Mouse (Mus musculus): ENCODE data around the gene Lypd3. TPM values are rescaled to one million over a fixed set of nuclear protein-coding genes. Genes with fewer than 3 reads are reported as not detected.

Lypd3 gene
- total RNA-seq, 1 experiment: 0.13 TPM

Other genes with a start within 250 kb of the Lypd3 start
- 25.7 and 35.7 TPM in 2 replicates for gene Smg9, start 236.9 kb upstream of the Lypd3 start, total RNA-seq (2012; rRNA removed)
- gene Irgc1, start 184.3 kb upstream of the Lypd3 start, total RNA-seq (2012; rRNA removed): 0.16 TPM in 1 of 2 replicates, not detected in the other
- gene Plaur, start 174.1 kb upstream of the Lypd3 start, total RNA-seq (2012; rRNA removed): 99.5 and 118 TPM in 2 replicates
- gene Cadm4, start 154.5 kb upstream of the Lypd3 start, total RNA-seq (2012; rRNA removed): 10.8 and 21.4 TPM in 2 replicates
- gene Zfp428, start 129.5 kb upstream of the Lypd3 start, total RNA-seq (2012; rRNA removed): 94.1 and 114 TPM in 2 replicates
- gene AC161166.1, start 124.1 kb upstream of the Lypd3 start, total RNA-seq (2012; rRNA removed): 1.2 and 1.6 TPM in 2 replicates
- 6.2 and 6.4 TPM in 2 replicates for gene Irgq, start 105.9 kb upstream of the Lypd3 start, total RNA-seq (2012; rRNA removed)
- gene Pinlyp, start 90.4 kb upstream of the Lypd3 start, total RNA-seq (2012; rRNA removed): 0.58 TPM in 1 of 2 replicates, not detected in the other
- 69.7 and 144 TPM in 2 replicates for gene Xrcc1, start 90.3 kb upstream of the Lypd3 start, total RNA-seq (2012; rRNA removed)
- gene Ethe1, start 49.0 kb upstream of the Lypd3 start, total RNA-seq (2012; rRNA removed): 14.3 and 14.7 TPM in 2 replicates
- 0.22 TPM in 1 of 2 replicates, not detected in the other for gene Zfp575, start 48.9 kb upstream of the Lypd3 start, total RNA-seq (2012; rRNA removed)
- gene Phldb3, start 25.8 kb upstream of the Lypd3 start, total RNA-seq (2012; rRNA removed): 1.5 and 1.8 TPM in 2 replicates
- gene Tex101, start 40.1 kb downstream of the Lypd3 start, total RNA-seq (2012; rRNA removed): 9.5 and 10.0 TPM in 2 replicates
- not detected in 2 replicates for gene BC049730, start 72.7 kb downstream of the Lypd3 start, total RNA-seq (2012; rRNA removed)
- gene Gm4763, start 90.4 kb downstream of the Lypd3 start, total RNA-seq (2012; rRNA removed): not detected in 2 replicates
- gene Cd177, start 123.8 kb downstream of the Lypd3 start, total RNA-seq (2012; rRNA removed): 0.22 TPM in 1 of 2 replicates, not detected in the other
- 0.89 and 1.6 TPM in 2 replicates for gene Ceacam10, start 140.7 kb downstream of the Lypd3 start, total RNA-seq (2012; rRNA removed)
- gene Gm9844, start 225.7 kb downstream of the Lypd3 start, total RNA-seq (2012; rRNA removed): 4.6 and 6.7 TPM in 2 replicates
- gene Lypd4, start 233.4 kb downstream of the Lypd3 start, total RNA-seq (2012; rRNA removed): 0.18 TPM in 1 of 2 replicates, not detected in the other
- 0.53 and 0.54 TPM in 2 replicates for gene Dmrtc2, start 233.5 kb downstream of the Lypd3 start, total RNA-seq (2012; rRNA removed)
- 2,686 and 2,786 TPM in 2 replicates for gene Rps19, start 247.8 kb downstream of the Lypd3 start, total RNA-seq (2012; rRNA removed)

Measured in ES-E14 (cell line).